Mouse (Mus musculus): Measurements from ENCODE around the gene Lrp8.

Lrp8 gene

GRCm38 (mm10) chr4:107853333-107853732 lies 51.3 kb downstream of the Lrp8 start:
- no peak for TF ChIP-seq GATA4 (IDR thresholded peaks at IDR 0.05; ENCODE audit: insufficient replicate concordance, low read length)

DNA sequence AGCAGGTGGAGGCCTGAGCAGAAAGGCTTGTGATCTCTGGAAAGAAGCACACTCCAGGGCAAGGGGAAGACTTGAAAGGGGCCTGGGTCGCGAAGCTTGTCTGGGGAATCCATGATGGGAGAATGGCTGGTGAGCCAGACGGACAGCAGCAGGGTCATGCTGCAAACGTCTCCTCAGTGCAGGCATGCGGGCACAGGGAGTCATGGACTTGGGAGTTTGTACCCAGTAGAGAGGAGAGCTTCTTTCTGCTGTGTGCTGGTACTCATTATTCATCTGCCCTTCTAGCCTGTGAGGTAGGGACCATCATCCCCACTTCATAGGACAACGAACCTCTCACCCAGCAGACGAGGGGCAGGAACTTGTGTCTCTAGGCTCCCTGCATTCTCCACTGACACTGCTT lies 51.8 kb downstream of the Lrp8 start:
- TF ChIP-seq GATA4 (IDR thresholded peaks at IDR 0.05; ENCODE audit: insufficient replicate concordance, low read length), result no peak

DNA sequence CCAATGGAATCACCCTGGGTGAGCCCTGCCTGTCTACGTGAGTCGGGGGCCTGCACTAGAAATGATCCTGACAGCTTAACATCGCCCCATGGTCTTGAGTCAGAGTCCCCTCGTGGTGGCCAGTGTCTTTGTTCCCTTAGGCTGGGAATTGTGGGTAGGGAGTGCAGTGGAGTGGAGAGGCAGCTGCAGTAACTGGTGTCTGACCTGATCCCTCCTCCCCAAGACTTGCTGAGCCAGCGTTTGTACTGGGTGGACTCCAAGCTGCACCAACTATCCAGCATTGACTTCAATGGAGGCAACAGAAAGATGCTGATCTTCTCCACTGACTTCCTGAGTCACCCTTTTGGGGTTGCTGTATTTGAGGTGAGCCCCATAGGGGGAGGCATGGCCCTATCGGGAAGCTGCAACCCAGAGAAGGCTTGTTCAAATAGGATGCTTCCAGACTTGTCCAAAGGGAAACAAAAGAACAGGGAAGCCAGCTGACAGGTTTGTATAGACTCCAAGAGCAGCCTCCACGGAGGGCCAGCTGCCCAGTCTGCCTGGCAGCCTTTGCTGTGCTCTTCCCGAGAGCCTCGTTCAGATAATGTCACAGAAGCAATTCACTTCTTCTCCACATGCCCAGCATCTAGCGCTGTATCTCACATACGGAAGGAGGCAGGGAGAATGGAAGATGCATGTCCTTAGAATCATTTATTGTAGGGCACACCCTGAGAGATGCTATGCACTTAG lies 55.1 kb downstream of the Lrp8 start:
- no peak for TF ChIP-seq GATA4 (IDR thresholded peaks at IDR 0.05; ENCODE audit: insufficient replicate concordance, low read length)

DNA sequence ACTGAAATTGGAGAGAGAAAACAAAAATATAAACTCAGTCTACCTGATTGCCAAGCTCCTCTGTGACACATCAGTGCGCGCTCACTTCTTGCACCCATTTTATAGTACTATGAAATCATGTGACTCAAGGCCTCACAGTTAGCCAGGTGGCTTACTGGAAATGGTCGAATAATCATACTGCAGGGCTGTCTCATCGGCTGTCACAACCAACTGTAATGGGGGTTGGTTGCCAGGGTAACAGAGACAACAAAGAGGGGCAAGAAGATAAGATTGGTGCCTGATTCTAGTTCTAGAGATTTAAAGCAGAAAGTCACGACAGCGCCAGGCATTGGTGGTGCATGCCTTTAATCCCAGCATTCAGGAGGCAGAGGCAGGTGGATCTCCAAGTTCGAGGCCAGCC lies 56.9 kb downstream of the Lrp8 start:
- TF ChIP-seq GATA4 (IDR thresholded peaks at IDR 0.05; ENCODE audit: insufficient replicate concordance, low read length), result no peak

- no peak for TF ChIP-seq GATA4 (IDR thresholded peaks at IDR 0.05; ENCODE audit: insufficient replicate concordance, low read length)
These were observed 62.8 kb downstream of the Lrp8 start for GRCm38 (mm10) chr4:107864866-107865265.

DNA sequence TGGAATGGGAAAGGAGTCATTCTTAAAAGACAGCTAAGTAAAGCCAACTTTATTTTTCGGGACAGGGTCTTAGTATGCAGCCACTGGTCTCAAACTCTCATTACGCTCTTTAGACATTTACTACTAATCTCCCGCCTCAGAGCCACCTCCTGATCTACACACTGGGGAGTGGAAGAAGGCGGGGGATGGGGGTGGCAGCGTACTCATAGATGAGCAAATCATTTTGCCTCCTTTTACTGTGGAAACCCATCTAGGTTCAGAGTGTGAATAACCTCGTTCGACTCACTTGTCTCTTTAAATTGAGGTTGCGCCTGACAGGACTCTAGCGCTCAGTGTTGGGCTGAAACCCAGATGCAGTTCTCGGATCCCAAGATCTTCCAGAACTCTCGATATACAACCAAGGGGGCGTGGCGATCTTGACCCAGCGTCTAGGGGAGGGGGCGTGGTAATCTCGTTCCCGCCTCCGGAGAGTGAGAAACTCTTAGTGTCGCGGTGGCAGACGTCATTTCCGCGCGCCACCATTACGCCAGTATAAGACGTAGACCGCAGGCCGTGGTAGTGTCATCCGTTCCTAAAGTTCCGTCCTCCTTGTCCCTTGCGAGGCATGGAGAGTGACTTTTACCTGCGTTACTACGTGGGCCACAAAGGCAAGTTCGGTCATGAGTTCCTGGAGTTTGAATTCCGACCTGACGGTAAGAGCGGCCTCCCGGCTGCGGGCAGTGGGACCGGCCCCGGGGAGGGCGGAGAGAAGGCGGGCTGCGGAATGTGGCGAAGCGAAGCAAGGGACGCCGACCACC lies 77.4 kb downstream of the Lrp8 start, which contains the start of gene Magoh:
TSS of gene Magoh (plus strand) at position 502 of the 797 bp plus-strand sequence.
- TF ChIP-seq GATA4 (IDR thresholded peaks at IDR 0.05; ENCODE audit: insufficient replicate concordance, low read length), result no peak; the same call in 1 of the 2 replicates

DNA sequence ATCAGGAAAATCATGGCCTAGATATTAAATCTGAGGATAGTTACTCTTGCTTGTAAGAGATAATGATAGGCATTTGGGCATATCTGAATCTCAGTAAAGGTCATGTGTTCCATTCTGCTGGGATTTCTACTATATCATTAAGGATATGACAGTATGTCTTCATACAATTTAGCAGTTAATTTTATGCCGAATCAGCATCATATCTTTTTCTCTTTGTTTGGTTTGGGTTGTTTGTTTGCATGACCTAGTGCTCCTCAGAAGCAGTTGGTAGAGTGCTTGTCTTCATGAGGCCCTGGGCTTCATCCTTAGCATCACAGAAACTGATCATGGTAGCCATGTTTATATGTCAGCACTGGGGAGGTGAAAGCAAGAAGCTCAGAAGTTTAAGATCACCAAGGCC lies 79.6 kb downstream of the Lrp8 start:
- TF ChIP-seq GATA4 (IDR thresholded peaks at IDR 0.05; ENCODE audit: insufficient replicate concordance, low read length), result no peak

- no peak for TF ChIP-seq GATA4 (IDR thresholded peaks at IDR 0.05; ENCODE audit: insufficient replicate concordance, low read length)
These were observed 84.3 kb downstream of the Lrp8 start for GRCm38 (mm10) chr4:107886371-107886770.

- TF ChIP-seq GATA4 (IDR thresholded peaks at IDR 0.05; ENCODE audit: insufficient replicate concordance, low read length), result no peak
These were observed 87.3 kb downstream of the Lrp8 start for GRCm38 (mm10) chr4:107889385-107889730.

DNA sequence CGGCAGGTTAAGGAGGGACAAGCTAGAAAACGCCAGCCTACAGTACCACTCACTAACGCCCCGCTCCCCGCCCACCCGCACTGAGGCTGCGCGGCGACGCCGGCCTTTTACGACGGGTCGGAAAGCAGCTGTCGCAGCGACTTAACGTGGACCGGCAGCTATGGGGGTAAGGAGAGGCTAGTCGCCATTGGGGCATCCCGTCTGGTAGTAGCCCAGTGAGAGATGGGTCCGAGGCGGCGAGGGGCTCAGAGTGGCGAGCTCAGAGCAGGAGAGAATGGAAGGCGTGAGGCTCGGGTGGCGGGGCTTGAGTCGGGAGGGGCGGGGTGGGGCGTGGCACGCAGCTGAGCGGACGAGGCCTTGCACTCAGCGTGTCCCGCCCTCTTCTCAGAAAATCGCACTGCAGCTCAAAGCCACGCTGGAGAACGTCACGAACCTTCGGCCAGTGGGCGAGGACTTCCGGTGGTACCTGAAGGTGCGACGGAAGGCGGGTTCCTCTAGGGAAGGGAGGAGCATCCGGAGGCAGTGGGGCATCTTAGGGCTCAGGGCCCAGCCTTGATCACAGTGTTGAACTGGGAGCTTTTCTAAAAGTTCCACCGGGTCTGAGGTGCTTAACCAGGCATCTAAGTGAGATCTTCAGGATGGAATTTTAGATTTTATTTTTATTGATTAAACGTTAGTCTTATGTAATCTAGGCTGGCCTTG lies 87.8 kb downstream of the Lrp8 start, which contains the start of gene 0610037L13Rik:
TSS of gene 0610037L13Rik (plus strand) at position 83 of the 702 bp plus-strand sequence.
- no peak; the same call in 1 of the 2 replicates for TF ChIP-seq GATA4 (IDR thresholded peaks at IDR 0.05; ENCODE audit: insufficient replicate concordance, low read length)

GRCm38 (mm10) chr4:107892663-107893062 lies 90.6 kb downstream of the Lrp8 start:
- no peak for TF ChIP-seq GATA4 (IDR thresholded peaks at IDR 0.05; ENCODE audit: insufficient replicate concordance, low read length)

GRCm38 (mm10) chr4:107899211-107899927 lies 97.3 kb downstream of the Lrp8 start:
- no peak for TF ChIP-seq GATA4 (IDR thresholded peaks at IDR 0.05; ENCODE audit: insufficient replicate concordance, low read length)

DNA sequence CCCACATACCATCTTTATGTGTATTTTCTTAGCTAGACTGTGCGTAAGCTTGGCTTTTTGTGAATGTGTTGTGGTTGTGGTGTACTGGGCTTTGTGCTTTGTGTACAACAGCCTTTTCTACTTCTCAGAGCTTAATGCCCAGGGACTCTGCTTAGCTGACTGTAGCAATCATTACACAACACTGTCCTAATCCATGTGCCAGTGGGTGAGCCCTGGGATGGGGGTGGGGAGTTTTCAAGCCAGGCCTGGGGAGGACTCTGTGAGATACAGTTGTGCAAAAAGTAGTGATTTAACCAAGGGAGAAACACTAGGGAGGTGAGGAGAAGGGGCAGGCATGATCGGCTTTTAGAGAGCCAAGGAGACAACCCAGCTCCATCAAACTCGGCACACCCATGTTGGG lies 98.1 kb downstream of the Lrp8 start:
- TF ChIP-seq GATA4 (IDR thresholded peaks at IDR 0.05; ENCODE audit: insufficient replicate concordance, low read length), result no peak

- TF ChIP-seq GATA4 (IDR thresholded peaks at IDR 0.05; ENCODE audit: insufficient replicate concordance, low read length), result no peak
These were observed 102.2 kb downstream of the Lrp8 start for GRCm38 (mm10) chr4:107904252-107904651.

- no peak for TF ChIP-seq GATA4 (IDR thresholded peaks at IDR 0.05; ENCODE audit: insufficient replicate concordance, low read length)
These were observed 104.5 kb downstream of the Lrp8 start for GRCm38 (mm10) chr4:107906561-107906960.

Data from liver, adult (tissue).